In the genomic region with DNA sequence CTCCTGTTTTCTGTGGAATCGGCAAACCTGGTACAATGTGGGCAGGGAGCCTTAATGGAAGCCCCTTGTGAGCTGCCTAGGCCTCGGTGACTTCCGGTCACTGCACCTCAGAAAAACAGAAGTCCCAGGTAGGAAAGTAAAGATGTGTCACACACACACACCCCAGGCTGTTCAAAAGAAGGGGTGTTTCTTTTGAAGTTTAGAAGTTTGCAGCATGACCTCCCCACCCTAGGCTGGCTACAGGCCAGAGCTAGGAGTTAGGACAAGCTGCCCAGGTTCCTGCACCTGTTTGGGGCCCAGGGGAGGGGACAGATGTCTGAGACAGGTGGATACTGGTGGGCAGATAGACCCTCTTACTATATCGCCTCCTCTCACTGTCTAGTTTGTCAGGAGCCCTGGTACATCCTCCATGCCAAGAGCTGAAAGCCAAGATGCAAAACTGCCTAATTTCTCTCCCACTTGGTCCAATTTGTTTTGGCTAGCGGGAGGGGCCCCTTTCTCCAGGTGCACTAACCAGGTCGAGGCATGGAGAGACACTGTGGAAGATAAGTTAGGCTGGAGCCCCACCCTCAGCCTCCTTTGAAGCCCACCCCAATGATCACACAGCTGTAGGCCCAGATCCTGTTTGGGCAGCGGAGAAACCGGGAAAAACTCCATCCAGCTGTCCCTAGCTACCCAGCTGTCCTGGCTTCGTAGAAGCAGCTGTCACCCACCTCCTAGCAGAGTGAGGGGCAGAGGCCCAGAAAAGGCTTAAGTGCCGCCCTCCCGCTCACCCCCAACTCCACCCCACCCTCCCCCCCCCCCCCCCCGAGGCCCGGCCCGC, we compare ENCODE assay signal across 8 mouse cellular contexts. TPM values are rescaled to one million over a fixed set of nuclear protein-coding genes. Genes with fewer than 3 reads are reported as not detected.
DNase-seq lines count a peak whose midpoint lies in the region; ATAC-seq lines count a peak whose summit lies in the region.

No protein-coding gene starts in this region.

- peak overlapping the region; percentile 80 for H3K27ac ChIP-seq in kidney, embryonic 14.5 days (ENCODE audit: low read depth, low read length)
- peak overlapping the region; percentile 48 for H3K27ac ChIP-seq in embryonic facial prominence, embryonic 14.5 days (replicated peaks; ENCODE audit: low read depth, low read length)
- peak overlapping the region; percentile 15 for H3K27ac ChIP-seq in neural tube, embryonic 12.5 days

- no peak for DNase-seq in kidney, adult 11 months
- peak; percentile 85 for DNase-seq in embryonic facial prominence, embryonic 14.5 days (ENCODE audit: low spot score)
- DNase-seq in kidney, postnatal 10 days, result peak; percentile 64
- DNase-seq in cerebellum, postnatal 36 days, result no peak
- DNase-seq in left cerebral cortex, postnatal 36 days (ENCODE audit: low spot score in 2 of 2), result no peak

- no peak overlapping the region for H3K4me3 ChIP-seq in kidney, embryonic 14.5 days (ENCODE audit: low read length)
- H3K4me3 ChIP-seq in embryonic facial prominence, embryonic 14.5 days (ENCODE audit: low read depth, low read length), result peak overlapping the region; percentile 21; the same call in 1 of the 2 replicates
- peak overlapping the region; percentile 16; the same call in 1 of the 2 replicates for H3K4me3 ChIP-seq in neural tube, embryonic 12.5 days

- H3K9me3 ChIP-seq in kidney, embryonic 14.5 days (ENCODE audit: control insufficient read depth, low read length), result no peaks in the 10 kb centered on the region
- H3K9me3 ChIP-seq in embryonic facial prominence, embryonic 14.5 days (ENCODE audit: control insufficient read depth, low read length), result no peaks in the 10 kb centered on the region
- no peaks in the 10 kb centered on the region for H3K9me3 ChIP-seq in neural tube, embryonic 12.5 days

- WGBS in kidney, embryonic 14.5 days, result 31% methylated on average over 11 of the region's 14 CpGs
- 47% methylated on average over 6 of the region's 14 CpGs for WGBS in embryonic facial prominence, embryonic 14.5 days
- 37% methylated on average over 9 of the region's 14 CpGs for WGBS in neural tube, embryonic 12.5 days

- H3K4me1 ChIP-seq in kidney, embryonic 14.5 days (ENCODE audit: control insufficient read depth, insufficient read depth, low read length), result peaks cover 35% of the 10 kb centered on the region
- peaks cover 25% of the 10 kb centered on the region for H3K4me1 ChIP-seq in embryonic facial prominence, embryonic 14.5 days (ENCODE audit: control insufficient read depth, insufficient read depth, low read length)
- H3K4me1 ChIP-seq in neural tube, embryonic 12.5 days, result peaks cover 30% of the 10 kb centered on the region

- 0 out of 2 replicates have a peak overlapping the region, but pooled peaks have one; percentile 28 for H3K9ac ChIP-seq in kidney, embryonic 14.5 days (ENCODE audit: low read depth, low read length)
- H3K9ac ChIP-seq in embryonic facial prominence, embryonic 14.5 days (ENCODE audit: low read depth, low read length), result peak overlapping the region; percentile 19; the same call in 1 of the 2 replicates
- peak overlapping the region; percentile 26 for H3K9ac ChIP-seq in neural tube, embryonic 12.5 days

- peak overlapping the region; percentile 34 for H3K4me2 ChIP-seq in kidney, embryonic 14.5 days (replicated peaks; ENCODE audit: low read depth, low read length)
- H3K4me2 ChIP-seq in embryonic facial prominence, embryonic 14.5 days (ENCODE audit: low read depth, low read length), result peak overlapping the region; percentile 54
- peak overlapping the region; percentile 53 for H3K4me2 ChIP-seq in neural tube, embryonic 12.5 days (replicated peaks)

- H3K36me3 ChIP-seq in kidney, embryonic 14.5 days (ENCODE audit: control insufficient read depth, insufficient read depth, low read length), result peaks cover 39% of the 10 kb centered on the region
- H3K36me3 ChIP-seq in embryonic facial prominence, embryonic 14.5 days (ENCODE audit: control insufficient read depth, insufficient read depth, low read length), result peaks cover 43% of the 10 kb centered on the region
- peaks cover 36% of the 10 kb centered on the region for H3K36me3 ChIP-seq in neural tube, embryonic 12.5 days

- ATAC-seq in kidney, embryonic 14.5 days (ENCODE audit: low FRiP score, low TSS enrichment), result peak; percentile 54
- peak; percentile 81 for ATAC-seq in embryonic facial prominence, embryonic 14.5 days (ENCODE audit: low read depth)
- peak; percentile 32 for ATAC-seq in neural tube, embryonic 12.5 days (ENCODE audit: low FRiP score, low read depth)
- ATAC-seq in granulocyte monocyte progenitor cell, adult 5-6 weeks (replicated peaks; ENCODE audit: poor library complexity, severe bottlenecking), result no peak

- intact Hi-C loops in left cerebral cortex, postnatal 36 days (cut with DNase I), result no loop called here

- H3K27me3 ChIP-seq in kidney, embryonic 14.5 days (ENCODE audit: control insufficient read depth, insufficient read depth, low read length), result no peaks in the 10 kb centered on the region
- no peaks in the 10 kb centered on the region for H3K27me3 ChIP-seq in embryonic facial prominence, embryonic 14.5 days (replicated peaks; ENCODE audit: control insufficient read depth, insufficient read depth, low read length)
- no peaks in the 10 kb centered on the region for H3K27me3 ChIP-seq in neural tube, embryonic 12.5 days (replicated peaks)

RNA-seq across cellular contexts. Expression of gene Trim8, which starts 16.2 kb away (rescaled TPM):
- polyA plus RNA-seq in kidney, embryonic 14.5 days (2014; fragmentation: Nextera tagmentation; extraction: Ambion mirVana), result 28.3 and 35.6 TPM in 2 replicates
- polyA plus RNA-seq in embryonic facial prominence, embryonic 14.5 days (2014; fragmentation: Nextera tagmentation; extraction: Ambion mirVana), result 21.5 and 27.1 TPM in 2 replicates
- polyA plus RNA-seq in neural tube, embryonic 12.5 days (2016; fragmentation: Nextera tagmentation; extraction: Ambion mirVana), result 39.1 and 43.0 TPM in 2 replicates
- 10.9 and 13.9 TPM in 2 replicates for total RNA-seq in granulocyte monocyte progenitor cell, adult 5-6 weeks (2014; fragmentation: Nextera tagmentation)
- total RNA-seq in granulocyte monocyte progenitor cell, adult 5-6 weeks (2017), result 12.2 and 13.6 TPM in 2 replicates
- 100 to 1,000 TPM; 109 to 114 TPM for total RNA-seq in left cerebral cortex, postnatal 36 days (2021)

RNA-seq across cellular contexts. Expression of gene Arl3, which starts 55.3 kb away (rescaled TPM):
- 98.3 and 182 TPM in 2 replicates for polyA plus RNA-seq in kidney, embryonic 14.5 days (2014; fragmentation: Nextera tagmentation; extraction: Ambion mirVana)
- 83.7 and 94.0 TPM in 2 replicates for polyA plus RNA-seq in embryonic facial prominence, embryonic 14.5 days (2014; fragmentation: Nextera tagmentation; extraction: Ambion mirVana)
- polyA plus RNA-seq in neural tube, embryonic 12.5 days (2016; fragmentation: Nextera tagmentation; extraction: Ambion mirVana), result 190 and 194 TPM in 2 replicates
- 9.9 and 23.4 TPM in 2 replicates for total RNA-seq in granulocyte monocyte progenitor cell, adult 5-6 weeks (2014; fragmentation: Nextera tagmentation)
- total RNA-seq in granulocyte monocyte progenitor cell, adult 5-6 weeks (2017), result 13.9 and 14.3 TPM in 2 replicates
- 100 to 1,000 TPM; 112 to 120 TPM for total RNA-seq in left cerebral cortex, postnatal 36 days (2021)

RNA-seq across cellular contexts. Expression of gene Sfxn2, which starts 55.4 kb away (rescaled TPM):
- 18.1 and 25.1 TPM in 2 replicates for polyA plus RNA-seq in kidney, embryonic 14.5 days (2014; fragmentation: Nextera tagmentation; extraction: Ambion mirVana)
- polyA plus RNA-seq in embryonic facial prominence, embryonic 14.5 days (2014; fragmentation: Nextera tagmentation; extraction: Ambion mirVana), result 16.7 and 19.7 TPM in 2 replicates
- 11.4 and 12.2 TPM in 2 replicates for polyA plus RNA-seq in neural tube, embryonic 12.5 days (2016; fragmentation: Nextera tagmentation; extraction: Ambion mirVana)
- 11.8 and 16.3 TPM in 2 replicates for total RNA-seq in granulocyte monocyte progenitor cell, adult 5-6 weeks (2014; fragmentation: Nextera tagmentation)
- 8.7 and 10.9 TPM in 2 replicates for total RNA-seq in granulocyte monocyte progenitor cell, adult 5-6 weeks (2017)
- total RNA-seq in left cerebral cortex, postnatal 36 days (2021), result 1 to 10 TPM; 4.3 to 7.1 TPM

Comparison
In these comparisons a context has a peak if more than half of its experiments do, and no peak if none do; other contexts are left out.
1. DNase-seq: peak in embryonic facial prominence, embryonic 14.5 days (single experiment) and kidney, postnatal 10 days (single experiment); none in kidney, adult 11 months (single experiment), cerebellum, postnatal 36 days (0 of 2) and left cerebral cortex, postnatal 36 days (0 of 2).
2. H3K27ac ChIP-seq: peak in every context shown above with its lines; median percentile 80 in kidney, embryonic 14.5 days; 48 in embryonic facial prominence, embryonic 14.5 days; 15 in neural tube, embryonic 12.5 days.
3. Peak in every context shown above with its lines, with median percentiles within 50 percentile points of each other: H3K4me2 ChIP-seq and H3K9ac ChIP-seq.